ENCODE assay signal across 11 mouse cellular contexts in genomic region chr14:26697912-26698311, GRCm38 (mm10). TPM values are rescaled to one million over a fixed set of nuclear protein-coding genes. Genes with fewer than 3 reads are reported as not detected.
DNase-seq lines count a peak whose midpoint lies in the region; ATAC-seq and TF ChIP-seq lines count a peak whose summit lies in the region.
"Had no signal": no experiment of that assay in that cellular context is flagged by ENCODE, and none has a peak within 500 bp of the region (broad histone marks: within the 10 kb centered on the region; RNA-seq: fewer than 3 reads in every experiment).

No protein-coding gene starts in this region.

- no peak for ATAC-seq in CD4-positive, CD25-positive, alpha-beta regulatory T cell, adult 4 months
- ATAC-seq in liver, embryonic 12.5 days = no peak
- ATAC-seq: intestine, embryonic 15.5 days had no signal

- H3K36me3 ChIP-seq in liver, adult 2 months (ENCODE audit: control insufficient read depth, insufficient read depth, low read length) = no peaks in the 10 kb centered on the region
- no peaks in the 10 kb centered on the region for H3K36me3 ChIP-seq in liver, embryonic 12.5 days
- H3K36me3 ChIP-seq: intestine, embryonic 15.5 days had no signal

- no peak overlapping the region for H3K9ac ChIP-seq in liver, adult 2 months (ENCODE audit: low read depth, low read length)
- no peak overlapping the region for H3K9ac ChIP-seq in liver, embryonic 12.5 days
- H3K9ac ChIP-seq: intestine, embryonic 15.5 days had no signal

- H3K27ac ChIP-seq in liver, adult 2 months (replicated peaks; ENCODE audit: insufficient read depth, low read depth, low read length) = no peak overlapping the region
- no peak overlapping the region for H3K27ac ChIP-seq in liver, embryonic 12.5 days
- H3K27ac ChIP-seq: intestine, embryonic 15.5 days; macrophage had no signal

- no peak for TF ChIP-seq CTCF in liver, adult 2 months (IDR thresholded peaks at IDR 0.05; ENCODE audit: low read depth, low read length)
- TF ChIP-seq CTCF in brain, embryonic 14.5 days (IDR thresholded peaks at IDR 0.05; ENCODE audit: borderline replicate concordance, extremely low read depth, insufficient read depth, insufficient read length) = peak; percentile 44; the same call in 1 of the 2 replicates

- no peaks in the 10 kb centered on the region for H3K9me3 ChIP-seq in liver, embryonic 12.5 days (replicated peaks)
- H3K9me3 ChIP-seq: intestine, embryonic 15.5 days had no signal

- H3K4me1 ChIP-seq in liver, adult 2 months (ENCODE audit: control insufficient read depth, insufficient read depth, low read length) = no peaks in the 10 kb centered on the region
- no peaks in the 10 kb centered on the region for H3K4me1 ChIP-seq in liver, embryonic 12.5 days
- H3K4me1 ChIP-seq: intestine, embryonic 15.5 days had no signal

- no peak overlapping the region for H3K4me2 ChIP-seq in liver, embryonic 12.5 days
- H3K4me2 ChIP-seq: intestine, embryonic 15.5 days had no signal

- intact Hi-C loops in left cerebral cortex, postnatal 10 days (cut with DNase I) = no loop called here

- H3K79me2 ChIP-seq in liver, adult 2 months (ENCODE audit: control insufficient read depth, insufficient read depth, low read length) = no peaks in the 10 kb centered on the region

- H3K4me3 ChIP-seq in liver, adult 2 months (ENCODE audit: insufficient read depth, low read depth, low read length) = no peak overlapping the region
- H3K4me3 ChIP-seq in liver, embryonic 12.5 days = no peak overlapping the region
- H3K4me3 ChIP-seq: intestine, embryonic 15.5 days had no signal

- DNase-seq in CD4-positive, CD25-positive, alpha-beta regulatory T cell, adult 2 months (ENCODE audit: low read depth, low spot score) = peak; percentile 73
- peak; percentile 20 for DNase-seq in liver, adult 2 months (ENCODE audit: extremely low read depth, low read depth, low spot score)
- peak; percentile 54 for DNase-seq in brain, embryonic 14.5 days (ENCODE audit: low read depth)
- peak; percentile 46 for DNase-seq in retina, postnatal 1 day
- DNase-seq in frontal cortex, postnatal 25 days (ENCODE audit: low spot score in 2 of 2) = no peak
- DNase-seq in left cerebral cortex, postnatal 10 days (ENCODE audit: extremely low spot score in 1 of 2, low spot score in 2 of 2) = no peak
- DNase-seq: heart, adult 11 months had no signal

- no peaks in the 10 kb centered on the region for H3K27me3 ChIP-seq in liver, adult 2 months (ENCODE audit: control insufficient read depth, insufficient read depth, low read length)
- no peaks in the 10 kb centered on the region for H3K27me3 ChIP-seq in liver, embryonic 12.5 days (replicated peaks)
- H3K27me3 ChIP-seq: intestine, embryonic 15.5 days had no signal

- no peak for TF ChIP-seq POLR2A in liver, adult 2 months (IDR thresholded peaks at IDR 0.05; ENCODE audit: extremely low read depth, insufficient read depth, low read length)
- no peak for TF ChIP-seq POLR2A in brain, embryonic 14.5 days (IDR thresholded peaks at IDR 0.05; ENCODE audit: borderline replicate concordance, extremely low read depth, insufficient read depth, insufficient read length, poor library complexity, severe bottlenecking)

RNA-seq across cellular contexts. Expression of gene Dnah12, which starts 4.8 kb away (rescaled TPM):
- polyA plus RNA-seq in CD4-positive, CD25-positive, alpha-beta regulatory T cell, adult 4 months (2017; shearing (Covaris generic)) = under 1 TPM in 1 of 2 experiments, not detected in 1; 0.05 TPM
- total RNA-seq in liver, adult 2 months (2014; rRNA removed) = under 0.01 TPM in 1 of 2 replicates, not detected in the other
- not detected in 2 replicates for polyA plus RNA-seq in liver, adult 2 months (2012; rRNA removed)
- polyA plus RNA-seq in liver, embryonic 12.5 days (2016; fragmentation: Nextera tagmentation; extraction: Ambion mirVana) = 0.05 and 0.06 TPM in 2 replicates
- polyA plus RNA-seq in brain, embryonic 14.5 days (2012; rRNA removed) = 0.04 and 0.15 TPM in 2 replicates
- under 1 TPM; 0.26 to 0.62 TPM for total RNA-seq in left cerebral cortex, postnatal 10 days (2021)
- polyA plus RNA-seq: macrophage had no signal

RNA-seq across cellular contexts. Expression of gene Pde12, which starts 28.2 kb away (rescaled TPM):
- 1 to 10 TPM; 3.6 to 4.4 TPM for polyA plus RNA-seq in CD4-positive, CD25-positive, alpha-beta regulatory T cell, adult 4 months (2017; shearing (Covaris generic))
- 2.3 and 2.4 TPM in 2 replicates for total RNA-seq in liver, adult 2 months (2014; rRNA removed)
- 3.2 and 3.5 TPM in 2 replicates for polyA plus RNA-seq in liver, adult 2 months (2012; rRNA removed)
- polyA plus RNA-seq in liver, embryonic 12.5 days (2016; fragmentation: Nextera tagmentation; extraction: Ambion mirVana) = 11.1 and 11.3 TPM in 2 replicates
- polyA plus RNA-seq in brain, embryonic 14.5 days (2012; rRNA removed) = 9.4 and 9.6 TPM in 2 replicates
- total RNA-seq in left cerebral cortex, postnatal 10 days (2021) = 10 to 100 TPM; 10.2 to 10.3 TPM

Comparison
In these comparisons a context has a peak if more than half of its experiments do, and no peak if none do; other contexts are left out.
1. DNase-seq: peak in CD4-positive, CD25-positive, alpha-beta regulatory T cell, adult 2 months (single experiment), liver, adult 2 months (single experiment), brain, embryonic 14.5 days (single experiment) and retina, postnatal 1 day (single experiment); none in frontal cortex, postnatal 25 days (0 of 2) and left cerebral cortex, postnatal 10 days (0 of 2).